Mouse (Mus musculus): ENCODE measurements around the gene Pttg1ip.

GRCm38 (mm10) chr10:77606855-77607254 lies 25.3 kb downstream of the Pttg1ip start:
- TF ChIP-seq FLI1 (IDR thresholded peaks at IDR 0.05; ENCODE audit: low read length) (no peak), GATA1 (IDR thresholded peaks at IDR 0.05; ENCODE audit: borderline replicate concordance, low read length) (no peak)
